Mouse (Mus musculus) A20 (cell line): ENCODE data around the gene Palm2.

Source experiments
- DNase-seq: peaks from one replicate; pipeline ENCODE4 v3.0.0-alpha.2; 2011; ENCODE audit warnings: low read depth, low spot score

Palm2 gene

GRCm38 (mm10) chr4:57701576-57701975 lies 267.5 kb downstream of the Palm2 start:
- no peak for DNase-seq

- no peak for DNase-seq
Observed at GRCm38 (mm10) chr4:57703574-57704470, 269.8 kb downstream of the Palm2 start.

- DNase-seq, result peak; percentile 89
Observed at GRCm38 (mm10) chr4:57704575-57704974, 270.5 kb downstream of the Palm2 start.

- DNase-seq, result no peak
Observed at GRCm38 (mm10) chr4:57715849-57716248, 281.8 kb downstream of the Palm2 start.

GRCm38 (mm10) chr4:57716735-57717134 lies 282.7 kb downstream of the Palm2 start:
- DNase-seq, result no peak

- DNase-seq, result no peak
Observed at GRCm38 (mm10) chr4:57717354-57717753, 283.3 kb downstream of the Palm2 start, which contains the start of gene Akap2. Gene Akap2 (plus strand): TSS chr4:57717657.

- DNase-seq, result peak; percentile 38
Observed at GRCm38 (mm10) chr4:57719370-57719769, 285.3 kb downstream of the Palm2 start.

- DNase-seq, result peak; percentile 90
Observed at GRCm38 (mm10) chr4:57720869-57721361, 286.9 kb downstream of the Palm2 start.

- no peak for DNase-seq
Observed at GRCm38 (mm10) chr4:57722296-57722695, 288.2 kb downstream of the Palm2 start.

- DNase-seq, result peak; percentile 78
Observed at GRCm38 (mm10) chr4:57723659-57724058, 289.6 kb downstream of the Palm2 start.

- peak; percentile 53 for DNase-seq
Observed at GRCm38 (mm10) chr4:57725569-57725968, 291.5 kb downstream of the Palm2 start.

GRCm38 (mm10) chr4:57728611-57729183 lies 294.6 kb downstream of the Palm2 start:
- DNase-seq, result no peak

- DNase-seq, result no peak
Observed at GRCm38 (mm10) chr4:57730047-57730446, 296.0 kb downstream of the Palm2 start.

GRCm38 (mm10) chr4:57730801-57731598 lies 297.0 kb downstream of the Palm2 start:
- DNase-seq, result peak; percentile 76

- no peak for DNase-seq
Observed at GRCm38 (mm10) chr4:57732351-57732750, 298.3 kb downstream of the Palm2 start.

GRCm38 (mm10) chr4:57733445-57733844 lies 299.4 kb downstream of the Palm2 start:
- DNase-seq, result no peak

- DNase-seq, result no peak
Observed at GRCm38 (mm10) chr4:57735426-57735825, 301.4 kb downstream of the Palm2 start.

- DNase-seq, result no peak
Observed at GRCm38 (mm10) chr4:57738856-57739552, 305.0 kb downstream of the Palm2 start.

- DNase-seq, result no peak
Observed at GRCm38 (mm10) chr4:57743325-57743929, 309.4 kb downstream of the Palm2 start.

GRCm38 (mm10) chr4:57750651-57751050 lies 316.6 kb downstream of the Palm2 start:
- no peak for DNase-seq

GRCm38 (mm10) chr4:57751054-57751453 lies 317.0 kb downstream of the Palm2 start:
- no peak for DNase-seq
